Mouse (Mus musculus): ENCODE results near the gene Ttc37. TPM values are rescaled to one million over a fixed set of nuclear protein-coding genes. Genes with fewer than 3 reads are reported as not detected.

The Ttc37 gene
- polyA plus RNA-seq, 1 experiment, result 0.06 TPM

DNA sequence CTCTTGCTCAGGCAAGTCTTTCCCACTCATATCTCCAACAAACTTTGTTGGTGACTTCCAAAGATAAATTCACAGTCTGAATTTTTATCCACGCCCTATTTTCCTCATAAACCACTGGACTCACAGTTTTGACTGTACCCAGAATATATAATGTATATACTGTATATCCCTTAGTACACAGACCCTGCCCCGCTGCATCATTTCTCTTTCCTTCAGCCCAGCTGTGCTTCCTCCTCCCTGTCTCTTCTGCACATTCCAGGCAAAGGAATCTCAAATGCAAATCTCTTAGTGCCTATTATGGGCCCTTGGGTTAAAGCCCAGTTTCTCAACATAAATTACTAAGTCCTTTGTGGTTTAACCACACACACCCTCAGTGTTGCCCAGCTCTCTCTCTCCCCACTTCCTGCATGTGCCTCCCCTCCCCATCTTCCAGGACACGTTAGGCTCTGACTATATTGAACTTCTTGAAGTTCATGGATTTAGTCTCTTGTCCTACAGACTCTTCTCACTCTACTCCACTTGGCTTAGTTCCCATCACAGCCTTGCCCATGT is 98.8 kb downstream of the Ttc37 start:
- TF ChIP-seq FLI1 (IDR thresholded peaks at IDR 0.05; ENCODE audit: low read length) (no peak), GATA1 (IDR thresholded peaks at IDR 0.05; ENCODE audit: borderline replicate concordance, low read length) (no peak)
- no peaks in the 10 kb centered on the region for H3K27me3 ChIP-seq (replicated peaks)
- H3K4me1 ChIP-seq, result peaks cover 9% of the 10 kb centered on the region
- H3K36me3 ChIP-seq (replicated peaks; ENCODE audit: low read length), result peaks cover 9% of the 10 kb centered on the region
- no peak overlapping the region for H3K4me3 ChIP-seq (replicated peaks)
- H3K9me3 ChIP-seq, result no peaks in the 10 kb centered on the region

GRCm38 (mm10) chr13:76199943-76200342 is 101.4 kb downstream of the Ttc37 start:
- Histone ChIP-seq H3K9me3 (no peaks in the 10 kb centered on the region), H3K27me3 (replicated peaks) (no peaks in the 10 kb centered on the region), H3K4me3 (replicated peaks) (no peak overlapping the region), H3K4me1 (peaks cover 9% of the 10 kb centered on the region), H3K36me3 (replicated peaks; ENCODE audit: low read length) (peaks cover 7% of the 10 kb centered on the region)
- TF ChIP-seq GATA1 (IDR thresholded peaks at IDR 0.05; ENCODE audit: borderline replicate concordance, low read length) (no peak), FLI1 (IDR thresholded peaks at IDR 0.05; ENCODE audit: low read length) (no peak)

DNA sequence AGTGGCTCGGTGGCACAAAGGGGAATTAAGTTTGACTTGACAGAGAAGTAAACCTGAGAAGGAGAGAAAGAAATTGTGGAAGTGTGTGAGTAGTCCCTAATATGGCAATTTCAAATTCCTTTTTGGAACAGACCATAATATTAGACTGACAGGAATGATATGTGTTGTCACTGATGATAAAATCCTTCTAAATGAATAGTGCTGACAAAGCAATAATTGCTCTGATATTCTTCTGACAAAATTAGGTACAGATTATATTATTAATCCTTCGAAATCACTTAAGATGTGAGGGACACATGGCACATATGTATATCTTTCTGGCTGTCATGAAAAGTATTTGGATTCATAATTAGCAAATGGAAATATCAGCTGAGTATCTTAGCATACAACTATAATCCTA is 116.4 kb downstream of the Ttc37 start:
- no peak overlapping the region for H3K4me3 ChIP-seq (replicated peaks)
- TF ChIP-seq FLI1 (IDR thresholded peaks at IDR 0.05; ENCODE audit: low read length) (no peak), GATA1 (IDR thresholded peaks at IDR 0.05; ENCODE audit: borderline replicate concordance, low read length) (no peak)
- no peaks in the 10 kb centered on the region for H3K9me3 ChIP-seq

GRCm38 (mm10) chr13:76215397-76215796 is 116.9 kb downstream of the Ttc37 start:
- Histone ChIP-seq H3K4me3 (replicated peaks) (no peak overlapping the region), H3K27me3 (replicated peaks) (no peaks in the 10 kb centered on the region), H3K4me1 (no peaks in the 10 kb centered on the region), H3K9me3 (no peaks in the 10 kb centered on the region), H3K36me3 (replicated peaks; ENCODE audit: low read length) (no peaks in the 10 kb centered on the region)
- TF ChIP-seq FLI1 (IDR thresholded peaks at IDR 0.05; ENCODE audit: low read length), result no peak
- no peak for TF ChIP-seq GATA1 (IDR thresholded peaks at IDR 0.05; ENCODE audit: borderline replicate concordance, low read length)

More for the DNA sequence above, 116.4 kb downstream of the Ttc37 start:
- no peaks in the 10 kb centered on the region for H3K36me3 ChIP-seq (replicated peaks; ENCODE audit: low read length)
- H3K27me3 ChIP-seq (replicated peaks), result no peaks in the 10 kb centered on the region
- no peaks in the 10 kb centered on the region for H3K4me1 ChIP-seq

Other genes starting within 250 kb of the Ttc37 start
- gene Rhobtb3, start 154.8 kb upstream of the Ttc37 start, polyA plus RNA-seq (2012; ENCODE audit: insufficient read depth, low replicate concordance), result 0.74 and 5.5 TPM in 2 replicates
- gene Spata9, start 131.6 kb upstream of the Ttc37 start, polyA plus RNA-seq (2012; ENCODE audit: insufficient read depth, low replicate concordance), result not detected in 2 replicates
- gene Rfesd, start 80.0 kb upstream of the Ttc37 start, polyA plus RNA-seq (2012; ENCODE audit: insufficient read depth, low replicate concordance), result 3.7 TPM in 1 of 2 replicates, not detected in the other
- gene Gpr150, start 41.7 kb upstream of the Ttc37 start, polyA plus RNA-seq (2012; ENCODE audit: insufficient read depth, low replicate concordance), result 0.12 and 1.8 TPM in 2 replicates
- gene Arsk, start 74 bp upstream of the Ttc37 start, polyA plus RNA-seq (2012; ENCODE audit: insufficient read depth, low replicate concordance), result 0.75 and 1.4 TPM in 2 replicates
- gene Fam81b, start 206.3 kb downstream of the Ttc37 start, polyA plus RNA-seq (2012; ENCODE audit: insufficient read depth, low replicate concordance), result not detected in 2 replicates

All from megakaryocyte, embryonic 14.5 days (primary cell).